Mouse (Mus musculus) liver, adult 2 months (tissue): Measurements from ENCODE around the gene Atp6v1g1. TPM values are rescaled to one million over a fixed set of nuclear protein-coding genes. Genes with fewer than 3 reads are reported as not detected.

Source experiments
- DNase-seq: peaks from one replicate; pipeline ENCODE4 v3.0.0-alpha.2; 2011; ENCODE audit warnings: low read depth, low spot score; ENCODE audit errors: extremely low read depth
- H3K27ac ChIP-seq: fragments of 200-500 bp; replicated peaks from 2 replicates; pipeline ENCODE4 v1.5.1; 2012; ENCODE audit warnings: low read depth, mild to moderate bottlenecking, control low read depth, inconsistent platforms, low read length; ENCODE audit not compliant: insufficient read depth
- H3K27me3 ChIP-seq: fragments of 200-500 bp; 2 replicates; pipeline ENCODE4 v1.6.1; 2012; ENCODE audit warnings: mild to moderate bottlenecking, moderate library complexity, low read length, inconsistent platforms; ENCODE audit not compliant: control insufficient read depth, insufficient read depth
- H3K36me3 ChIP-seq: fragments of 200-500 bp; 2 replicates; pipeline ENCODE4 v1.6.1; 2012; ENCODE audit warnings: low read length, inconsistent platforms; ENCODE audit not compliant: control insufficient read depth, insufficient read depth
- H3K4me1 ChIP-seq: fragments of 200-500 bp; 2 replicates; pipeline ENCODE4 v1.6.1; 2011; ENCODE audit warnings: low read length; ENCODE audit not compliant: control insufficient read depth, insufficient read depth
- H3K4me3 ChIP-seq: fragments of 200-500 bp; 2 replicates; pipeline ENCODE4 v1.5.1; 2011; ENCODE audit warnings: low read depth, mild to moderate bottlenecking, control low read depth, low read length, moderate library complexity; ENCODE audit not compliant: insufficient read depth
- H3K79me2 ChIP-seq: fragments of 200-500 bp; 2 replicates; pipeline ENCODE4 v1.6.1; 2012; ENCODE audit warnings: inconsistent platforms, mild to moderate bottlenecking, low read length, moderate library complexity; ENCODE audit not compliant: control insufficient read depth, insufficient read depth
- H3K9ac ChIP-seq: fragments of 200-500 bp; 2 replicates; pipeline ENCODE4 v1.6.1; 2012; ENCODE audit warnings: low read depth, mild to moderate bottlenecking, control low read depth, inconsistent platforms, low read length
- CTCF ChIP-seq: fragments of 200-500 bp; IDR thresholded peaks from 2 replicates; pipeline ENCODE4 v1.5.1; 2011; ENCODE audit warnings: low read depth, low read length, control low read depth
- POLR2A ChIP-seq: fragments of 200-500 bp; IDR thresholded peaks from 2 replicates; pipeline ENCODE4 v1.6.1; 2011; ENCODE audit warnings: low read length, control low read depth; ENCODE audit not compliant: insufficient read depth; ENCODE audit errors: extremely low read depth
- WGBS: fragments of 180-500 bp; shearing (Covaris S2); methylation state at CpG from one replicate; pipeline ENCODE4 v1.1.7; 2018; 5-methylcytosine and 5-hydroxymethylcytosine counted together
- polyA plus RNA-seq: library from polyadenylated mRNA; depleted of rRNA; stranded (reverse); fragments of >200 nt; gene quantifications from 2 replicates; pipeline ENCODE4 v1.2.3, GENCODE M21; 2012
- total RNA-seq: library from RNA; depleted of rRNA; stranded (reverse); fragments of >200 nt; gene quantifications from 2 replicates; pipeline ENCODE4 v1.2.3, GENCODE M21; 2014

The Atp6v1g1 gene
- total and polyA plus RNA-seq, 2 experiments, result 31.6 to 79.7 TPM

GRCm38 (mm10) chr4:63556665-63557064 lies 12.1 kb downstream of the Atp6v1g1 start:
- no peaks in the 10 kb centered on the region for H3K79me2 ChIP-seq
- TF ChIP-seq POLR2A (no peak), CTCF (no peak)
- WGBS, result 74% methylated on average over 5 of the region's 5 CpGs
- DNase-seq, result no peak
- H3K4me1 ChIP-seq, result peaks cover 30% of the 10 kb centered on the region
- H3K9ac ChIP-seq, result no peak overlapping the region
- H3K36me3 ChIP-seq, result peaks cover 15% of the 10 kb centered on the region
- H3K27me3 ChIP-seq, result no peaks in the 10 kb centered on the region
- no peak overlapping the region for H3K4me3 ChIP-seq
- H3K27ac ChIP-seq, result no peak overlapping the region

GRCm38 (mm10) chr4:63557124-63558059 lies 12.8 kb downstream of the Atp6v1g1 start:
- no peak overlapping the region for H3K4me3 ChIP-seq
- TF ChIP-seq POLR2A (no peak), CTCF (no peak)
- H3K36me3 ChIP-seq, result peaks cover 9% of the 10 kb centered on the region
- no peaks in the 10 kb centered on the region for H3K27me3 ChIP-seq
- 0 out of 2 replicates have a peak overlapping the region, but pooled peaks have one; percentile 24 for H3K9ac ChIP-seq
- peaks cover 36% of the 10 kb centered on the region for H3K4me1 ChIP-seq
- DNase-seq, result no peak
- no peaks in the 10 kb centered on the region for H3K79me2 ChIP-seq
- WGBS, result 49% methylated on average over 16 of the region's 16 CpGs
- peak overlapping the region; percentile 47 for H3K27ac ChIP-seq

- WGBS, result under 1% methylated on average over 81 of the region's 81 CpGs
These were observed 14.0 kb downstream of the Atp6v1g1 start, which contains the start of gene Tmem268 for GRCm38 (mm10) chr4:63558407-63559081. Gene Tmem268, plus strand, starts transcription at chr4:63558781.

GRCm38 (mm10) chr4:63559127-63559697 lies 14.6 kb downstream of the Atp6v1g1 start:
- Histone ChIP-seq H3K36me3 (no peaks in the 10 kb centered on the region), H3K79me2 (no peaks in the 10 kb centered on the region), H3K27ac (peak overlapping the region; percentile 59), H3K4me1 (peaks cover 30% of the 10 kb centered on the region), H3K9ac (peak overlapping the region; percentile 82), H3K27me3 (no peaks in the 10 kb centered on the region), H3K4me3 (peak overlapping the region; percentile 67)
- TF ChIP-seq CTCF, result no peak
- no peak for TF ChIP-seq POLR2A
- no peak for DNase-seq
- WGBS, result 48% methylated on average over 9 of the region's 9 CpGs

More at GRCm38 (mm10) chr4:63558407-63559081, 14.0 kb downstream of the Atp6v1g1 start, which contains the start of gene Tmem268:
- Histone ChIP-seq H3K36me3 (0 out of 2 replicates have a peak, but pooled peaks cover under 1% of the 10 kb centered on the region), H3K4me1 (peaks cover 33% of the 10 kb centered on the region), H3K9ac (peak within 1 kb of the TSS; percentile 82), H3K27me3 (no peaks in the 10 kb centered on the region), H3K4me3 (peak within 1 kb of the TSS; percentile 67), H3K79me2 (no peaks in the 10 kb centered on the region), H3K27ac (peak within 1 kb of the TSS; percentile 59)
- peak; percentile 39 for DNase-seq
- TF ChIP-seq CTCF (peak; percentile 20), POLR2A (peak; percentile 22; the same call in 1 of the 2 replicates)

GRCm38 (mm10) chr4:63560079-63560478 lies 15.5 kb downstream of the Atp6v1g1 start:
- peaks cover 26% of the 10 kb centered on the region for H3K4me1 ChIP-seq
- H3K27me3 ChIP-seq, result no peaks in the 10 kb centered on the region
- peak overlapping the region; percentile 22 for H3K27ac ChIP-seq
- peak overlapping the region; percentile 12; the same call in 1 of the 2 replicates for H3K4me3 ChIP-seq
- TF ChIP-seq CTCF (no peak), POLR2A (no peak)
- H3K9ac ChIP-seq, result 0 out of 2 replicates have a peak overlapping the region, but pooled peaks have one; percentile 28
- no peaks in the 10 kb centered on the region for H3K36me3 ChIP-seq
- 56% methylated on average over 8 of the region's 8 CpGs for WGBS
- H3K79me2 ChIP-seq, result no peaks in the 10 kb centered on the region
- DNase-seq, result no peak
